Mouse (Mus musculus) hindbrain, embryonic 12.5 days (tissue): ENCODE measurements around the gene Vmn1r158. TPM values are rescaled to one million over a fixed set of nuclear protein-coding genes. Genes with fewer than 3 reads are reported as not detected.
"Not testable (repeated sequence)": the region's sequence is repeated elsewhere in the genome, so short reads cannot be mapped to it uniquely, and the experiment has no call there.

Experiments
- ATAC-seq: fragments of 200-750 bp; cut with Nextera tagmentation; 2 replicates; pipeline ENCODE4 v1.8.0; 2017; ENCODE audit warnings: moderate TSS enrichment; ENCODE audit not compliant: low FRiP score
- H3K27ac ChIP-seq: fragments of 300-500 bp; sonication (generic); 2 replicates; pipeline ENCODE4 v1.5.1; 2016; ENCODE audit warnings: mild to moderate bottlenecking
- H3K27me3 ChIP-seq: fragments of 300-500 bp; sonication (generic); 2 replicates; pipeline ENCODE4 v1.6.1; 2016; ENCODE audit warnings: mild to moderate bottlenecking
- H3K36me3 ChIP-seq: fragments of 300-500 bp; sonication (generic); 2 replicates; pipeline ENCODE4 v1.6.1; 2016; ENCODE audit warnings: mild to moderate bottlenecking
- H3K4me1 ChIP-seq: fragments of 300-500 bp; sonication (generic); 2 replicates; pipeline ENCODE4 v1.6.1; 2016
- H3K4me2 ChIP-seq: fragments of 300-500 bp; sonication (generic); replicated peaks from 2 replicates; pipeline ENCODE4 v1.6.1; 2016; ENCODE audit warnings: mild to moderate bottlenecking
- H3K4me3 ChIP-seq: fragments of 300-500 bp; sonication (generic); 2 replicates; pipeline ENCODE4 v1.5.1; 2016; ENCODE audit warnings: mild to moderate bottlenecking
- H3K9ac ChIP-seq: fragments of 300-500 bp; sonication (generic); 2 replicates; pipeline ENCODE4 v1.6.1; 2016; ENCODE audit warnings: mild to moderate bottlenecking, moderate library complexity
- H3K9me3 ChIP-seq: fragments of 300-500 bp; sonication (generic); replicated peaks from 2 replicates; pipeline ENCODE4 v1.6.1; 2016; ENCODE audit warnings: mild to moderate bottlenecking
- WGBS: fragments of 180-500 bp; shearing (Covaris S2); methylation state at CpG from one replicate; pipeline ENCODE4 v1.1.7; 2016; 5-methylcytosine and 5-hydroxymethylcytosine counted together
- polyA plus RNA-seq: library from polyadenylated mRNA; unstranded; fragments of >200 nt; fragmentation: Nextera tagmentation; extraction: Ambion mirVana; gene quantifications from 2 replicates; pipeline ENCODE4 v1.2.1, GENCODE M21; 2016

Gene Vmn1r158
- not detected in 2 replicates for polyA plus RNA-seq

- not testable (repeated sequence) for ATAC-seq, H3K9ac ChIP-seq, H3K4me2 ChIP-seq, H3K27ac ChIP-seq, H3K4me1 ChIP-seq, H3K27me3 ChIP-seq, H3K4me3 ChIP-seq, H3K36me3 ChIP-seq
- peaks cover 19% of the 10 kb centered on the region for H3K9me3 ChIP-seq
- 58% methylated on average over 2 of the region's 2 CpGs for WGBS
Measured at GRCm38 (mm10) chr7:22790682-22791081, at the start of gene Vmn1r158. TSS of gene Vmn1r158 (minus strand) at chr7:22790782.

- H3K36me3 ChIP-seq, H3K4me3 ChIP-seq, H3K27me3 ChIP-seq, ATAC-seq, H3K4me1 ChIP-seq, H3K27ac ChIP-seq, H3K4me2 ChIP-seq, H3K9ac ChIP-seq: not testable (repeated sequence)
- H3K9me3 ChIP-seq: peaks cover 12% of the 10 kb centered on the region
- WGBS: 83% methylated on average over 7 of the region's 11 CpGs
Measured at GRCm38 (mm10) chr7:22775981-22776380, 14.6 kb downstream of the Vmn1r158 start.

- H3K4me2 ChIP-seq, H3K27ac ChIP-seq, H3K9ac ChIP-seq, H3K9me3 ChIP-seq, ATAC-seq, H3K36me3 ChIP-seq, H3K4me3 ChIP-seq, H3K27me3 ChIP-seq, H3K4me1 ChIP-seq: not testable (repeated sequence)
- 39% methylated on average over 2 of the region's 3 CpGs for WGBS
Measured at GRCm38 (mm10) chr7:22761397-22761796, 29.2 kb downstream of the Vmn1r158 start, which contains the start of gene Vmn1r157. TSS of gene Vmn1r157 (plus strand) at chr7:22761697.

Other genes with a start within 250 kb of the Vmn1r158 start
- gene Gm4201, start 225.4 kb downstream of the Vmn1r158 start, polyA plus RNA-seq: not detected in 2 replicates
- not detected in 2 replicates for gene Gm4565, start 202.7 kb downstream of the Vmn1r158 start, polyA plus RNA-seq
- gene Vmn1r155, start 132.8 kb downstream of the Vmn1r158 start, polyA plus RNA-seq: not detected in 2 replicates
- gene Gm8693, start 98.5 kb downstream of the Vmn1r158 start, polyA plus RNA-seq: not detected in 2 replicates
- not detected in 2 replicates for gene Gm4567, start 71.1 kb downstream of the Vmn1r158 start, polyA plus RNA-seq
- not detected in 2 replicates for gene Vmn1r157, start 29.1 kb downstream of the Vmn1r158 start, polyA plus RNA-seq
- gene Vmn1r159, start 52.8 kb upstream of the Vmn1r158 start, polyA plus RNA-seq: not detected in 2 replicates
- not detected in 2 replicates for gene Vmn1r160, start 80.4 kb upstream of the Vmn1r158 start, polyA plus RNA-seq
- gene Gm4214, start 193.9 kb upstream of the Vmn1r158 start, polyA plus RNA-seq: not detected in 2 replicates
- not detected in 2 replicates for gene Gm4216, start 229.1 kb upstream of the Vmn1r158 start, polyA plus RNA-seq